Mouse (Mus musculus): ENCODE data around the gene Zbtb25. TPM values are rescaled to one million over a fixed set of nuclear protein-coding genes. Genes with fewer than 3 reads are reported as not detected.

Zbtb25 gene
- polyA plus RNA-seq, 1 experiment from 2014 or later, result 16.3 TPM

GRCm38 (mm10) chr12:76311227-76311626 lies 58.2 kb downstream of the Zbtb25 start:
- H3K27me3 ChIP-seq (ENCODE audit: control insufficient read depth, insufficient read depth, low read length), result no peaks in the 10 kb centered on the region
- H3K36me3 ChIP-seq (ENCODE audit: control insufficient read depth, insufficient read depth, low read length), result peaks cover 12% of the 10 kb centered on the region; the same call in 1 of the 2 replicates
- H3K9ac ChIP-seq (ENCODE audit: low read depth, low read length), result peak overlapping the region; percentile 22
- peaks cover 36% of the 10 kb centered on the region for H3K4me1 ChIP-seq (ENCODE audit: control insufficient read depth, insufficient read depth, low read length)
- WGBS (ENCODE audit: insufficient replicate concordance), result 88% methylated on average over 9 of the region's 9 CpGs
- H3K4me2 ChIP-seq, result no peak overlapping the region
- peak overlapping the region; percentile 64; the same call in 1 of the 2 replicates for H3K27ac ChIP-seq (ENCODE audit: low read depth, low read length)
- no peaks in the 10 kb centered on the region for H3K9me3 ChIP-seq (replicated peaks; ENCODE audit: control insufficient read depth, low read length)
- no peak overlapping the region for H3K4me3 ChIP-seq (ENCODE audit: low read depth, low read length)
- ATAC-seq (replicated peaks; ENCODE audit: insufficient number of reproducible peaks, low FRiP score, low TSS enrichment), result no peak

GRCm38 (mm10) chr12:76310633-76311032 lies 58.8 kb downstream of the Zbtb25 start:
- Histone ChIP-seq H3K27me3 (ENCODE audit: control insufficient read depth, insufficient read depth, low read length) (no peaks in the 10 kb centered on the region), H3K4me3 (ENCODE audit: low read depth, low read length) (no peak overlapping the region), H3K4me2 (no peak overlapping the region), H3K4me1 (ENCODE audit: control insufficient read depth, insufficient read depth, low read length) (peaks cover 36% of the 10 kb centered on the region), H3K36me3 (ENCODE audit: control insufficient read depth, insufficient read depth, low read length) (peaks cover 14% of the 10 kb centered on the region; the same call in 1 of the 2 replicates), H3K9ac (ENCODE audit: low read depth, low read length) (peak overlapping the region; percentile 22; the same call in 1 of the 2 replicates), H3K27ac (ENCODE audit: low read depth, low read length) (peak overlapping the region; percentile 64), H3K9me3 (replicated peaks; ENCODE audit: control insufficient read depth, low read length) (no peaks in the 10 kb centered on the region)
- 61% methylated on average over 6 of the region's 6 CpGs for WGBS (ENCODE audit: insufficient replicate concordance)
- no peak for ATAC-seq (replicated peaks; ENCODE audit: insufficient number of reproducible peaks, low FRiP score, low TSS enrichment)

GRCm38 (mm10) chr12:76310007-76310406 lies 59.4 kb downstream of the Zbtb25 start:
- Histone ChIP-seq H3K4me1 (ENCODE audit: control insufficient read depth, insufficient read depth, low read length) (peaks cover 36% of the 10 kb centered on the region), H3K36me3 (ENCODE audit: control insufficient read depth, insufficient read depth, low read length) (peaks cover 15% of the 10 kb centered on the region; the same call in 1 of the 2 replicates), H3K27me3 (ENCODE audit: control insufficient read depth, insufficient read depth, low read length) (no peaks in the 10 kb centered on the region), H3K4me2 (no peak overlapping the region), H3K9ac (ENCODE audit: low read depth, low read length) (no peak overlapping the region), H3K4me3 (ENCODE audit: low read depth, low read length) (no peak overlapping the region), H3K27ac (ENCODE audit: low read depth, low read length) (no peak overlapping the region), H3K9me3 (replicated peaks; ENCODE audit: control insufficient read depth, low read length) (no peaks in the 10 kb centered on the region)
- WGBS (ENCODE audit: insufficient replicate concordance), result 70% methylated on average over 6 of the region's 6 CpGs
- no peak for ATAC-seq (replicated peaks; ENCODE audit: insufficient number of reproducible peaks, low FRiP score, low TSS enrichment)

GRCm38 (mm10) chr12:76308436-76308835 lies 61.0 kb downstream of the Zbtb25 start:
- no peaks in the 10 kb centered on the region for H3K9me3 ChIP-seq (replicated peaks; ENCODE audit: control insufficient read depth, low read length)
- peaks cover 36% of the 10 kb centered on the region for H3K4me1 ChIP-seq (ENCODE audit: control insufficient read depth, insufficient read depth, low read length)
- peaks cover 15% of the 10 kb centered on the region; the same call in 1 of the 2 replicates for H3K36me3 ChIP-seq (ENCODE audit: control insufficient read depth, insufficient read depth, low read length)
- peak overlapping the region; percentile 36 for H3K27ac ChIP-seq (ENCODE audit: low read depth, low read length)
- no peaks in the 10 kb centered on the region for H3K27me3 ChIP-seq (ENCODE audit: control insufficient read depth, insufficient read depth, low read length)
- no peak for ATAC-seq (replicated peaks; ENCODE audit: insufficient number of reproducible peaks, low FRiP score, low TSS enrichment)
- no peak overlapping the region for H3K4me2 ChIP-seq
- no peak overlapping the region for H3K9ac ChIP-seq (ENCODE audit: low read depth, low read length)
- 77% methylated on average over 5 of the region's 5 CpGs for WGBS (ENCODE audit: insufficient replicate concordance)
- H3K4me3 ChIP-seq (ENCODE audit: low read depth, low read length), result no peak overlapping the region

GRCm38 (mm10) chr12:76307964-76308363 lies 61.4 kb downstream of the Zbtb25 start:
- H3K36me3 ChIP-seq (ENCODE audit: control insufficient read depth, insufficient read depth, low read length), result peaks cover 15% of the 10 kb centered on the region; the same call in 1 of the 2 replicates
- ATAC-seq (replicated peaks; ENCODE audit: insufficient number of reproducible peaks, low FRiP score, low TSS enrichment), result no peak; the same call in 1 of the 2 replicates
- H3K4me1 ChIP-seq (ENCODE audit: control insufficient read depth, insufficient read depth, low read length), result peaks cover 36% of the 10 kb centered on the region
- H3K9ac ChIP-seq (ENCODE audit: low read depth, low read length), result peak overlapping the region; percentile 29; the same call in 1 of the 2 replicates
- no peaks in the 10 kb centered on the region for H3K9me3 ChIP-seq (replicated peaks; ENCODE audit: control insufficient read depth, low read length)
- H3K27ac ChIP-seq (ENCODE audit: low read depth, low read length), result peak overlapping the region; percentile 36
- no peaks in the 10 kb centered on the region for H3K27me3 ChIP-seq (ENCODE audit: control insufficient read depth, insufficient read depth, low read length)
- 21% methylated on average over 9 of the region's 9 CpGs for WGBS (ENCODE audit: insufficient replicate concordance)
- no peak overlapping the region for H3K4me3 ChIP-seq (ENCODE audit: low read depth, low read length)
- no peak overlapping the region for H3K4me2 ChIP-seq

GRCm38 (mm10) chr12:76306852-76307561 lies 62.4 kb downstream of the Zbtb25 start:
- Histone ChIP-seq H3K27ac (ENCODE audit: low read depth, low read length) (peak overlapping the region; percentile 36; the same call in 1 of the 2 replicates), H3K4me3 (ENCODE audit: low read depth, low read length) (no peak overlapping the region), H3K4me2 (no peak overlapping the region), H3K27me3 (ENCODE audit: control insufficient read depth, insufficient read depth, low read length) (no peaks in the 10 kb centered on the region), H3K9me3 (replicated peaks; ENCODE audit: control insufficient read depth, low read length) (no peaks in the 10 kb centered on the region), H3K4me1 (ENCODE audit: control insufficient read depth, insufficient read depth, low read length) (peaks cover 35% of the 10 kb centered on the region), H3K36me3 (ENCODE audit: control insufficient read depth, insufficient read depth, low read length) (peaks cover 14% of the 10 kb centered on the region; the same call in 1 of the 2 replicates), H3K9ac (ENCODE audit: low read depth, low read length) (no peak overlapping the region; the same call in 1 of the 2 replicates)
- WGBS (ENCODE audit: insufficient replicate concordance), result 77% methylated on average over 9 of the region's 9 CpGs
- ATAC-seq (replicated peaks; ENCODE audit: insufficient number of reproducible peaks, low FRiP score, low TSS enrichment), result no peak

- WGBS (ENCODE audit: insufficient replicate concordance), result 89% methylated on average over 8 of the region's 8 CpGs
- no peak overlapping the region for H3K27ac ChIP-seq (ENCODE audit: low read depth, low read length)
Observed at GRCm38 (mm10) chr12:76305107-76305506, 64.3 kb downstream of the Zbtb25 start.

GRCm38 (mm10) chr12:76304199-76304598 lies 65.2 kb downstream of the Zbtb25 start:
- peaks cover 18% of the 10 kb centered on the region for H3K4me1 ChIP-seq (ENCODE audit: control insufficient read depth, insufficient read depth, low read length)
- 63% methylated on average over 4 of the region's 4 CpGs for WGBS (ENCODE audit: insufficient replicate concordance)
- H3K27ac ChIP-seq (ENCODE audit: low read depth, low read length), result no peak overlapping the region
- H3K36me3 ChIP-seq (ENCODE audit: control insufficient read depth, insufficient read depth, low read length), result peaks cover 13% of the 10 kb centered on the region; the same call in 1 of the 2 replicates
- no peak overlapping the region for H3K4me2 ChIP-seq
- no peaks in the 10 kb centered on the region for H3K27me3 ChIP-seq (ENCODE audit: control insufficient read depth, insufficient read depth, low read length)
- H3K9ac ChIP-seq (ENCODE audit: low read depth, low read length), result no peak overlapping the region
- no peaks in the 10 kb centered on the region for H3K9me3 ChIP-seq (replicated peaks; ENCODE audit: control insufficient read depth, low read length)
- no peak overlapping the region for H3K4me3 ChIP-seq (ENCODE audit: low read depth, low read length)
- ATAC-seq (replicated peaks; ENCODE audit: insufficient number of reproducible peaks, low FRiP score, low TSS enrichment), result no peak

More at GRCm38 (mm10) chr12:76305107-76305506, 64.3 kb downstream of the Zbtb25 start:
- Histone ChIP-seq H3K27me3 (ENCODE audit: control insufficient read depth, insufficient read depth, low read length) (no peaks in the 10 kb centered on the region), H3K36me3 (ENCODE audit: control insufficient read depth, insufficient read depth, low read length) (peaks cover 13% of the 10 kb centered on the region; the same call in 1 of the 2 replicates), H3K4me3 (ENCODE audit: low read depth, low read length) (no peak overlapping the region), H3K9me3 (replicated peaks; ENCODE audit: control insufficient read depth, low read length) (no peaks in the 10 kb centered on the region), H3K4me2 (no peak overlapping the region), H3K4me1 (ENCODE audit: control insufficient read depth, insufficient read depth, low read length) (peaks cover 18% of the 10 kb centered on the region), H3K9ac (ENCODE audit: low read depth, low read length) (no peak overlapping the region)
- ATAC-seq (replicated peaks; ENCODE audit: insufficient number of reproducible peaks, low FRiP score, low TSS enrichment), result no peak
